Mouse (Mus musculus): ENCODE data around the gene Ndrg2.

- TF ChIP-seq GATA1 (IDR thresholded peaks at IDR 0.05; ENCODE audit: borderline replicate concordance, low read length), result no peak
- no peak for TF ChIP-seq FLI1 (IDR thresholded peaks at IDR 0.05; ENCODE audit: low read length)
Observed at GRCm38 (mm10) chr14:51903782-51904181, 10.2 kb downstream of the Ndrg2 start.
